In genomic region chr6:145485986-145486605, GRCm38 (mm10) we compare ENCODE assay signal across 12 mouse cellular contexts.
DNase-seq lines count a peak whose midpoint lies in the region; ATAC-seq and TF ChIP-seq lines count a peak whose summit lies in the region.
"Had no signal": no experiment of that assay in that cellular context is flagged by ENCODE, and none has a peak within 500 bp of the region (broad histone marks: within the 10 kb centered on the region; RNA-seq: fewer than 3 reads in every experiment).

No protein-coding gene starts in this region.

- no peak for ATAC-seq in embryonic facial prominence, embryonic 14.5 days (ENCODE audit: low read depth)
- no peak for ATAC-seq in hindbrain, embryonic 12.5 days (ENCODE audit: low FRiP score)
- peak; percentile 75 for ATAC-seq in midbrain, embryonic 15.5 days (replicated peaks)
- no peak for ATAC-seq in CD4-positive, CD25-positive, alpha-beta regulatory T cell, adult 4 months

- no peaks in the 10 kb centered on the region for H3K36me3 ChIP-seq in embryonic facial prominence, embryonic 14.5 days (ENCODE audit: control insufficient read depth, insufficient read depth, low read length)
- H3K36me3 ChIP-seq in hindbrain, embryonic 12.5 days = no peaks in the 10 kb centered on the region
- no peaks in the 10 kb centered on the region for H3K36me3 ChIP-seq in midbrain, embryonic 15.5 days (replicated peaks)
- H3K36me3 ChIP-seq: heart, embryonic 13.5 days had no signal

- no peak overlapping the region for H3K9ac ChIP-seq in embryonic facial prominence, embryonic 14.5 days (ENCODE audit: low read depth, low read length)
- no peak overlapping the region for H3K9ac ChIP-seq in hindbrain, embryonic 12.5 days
- H3K9ac ChIP-seq in midbrain, embryonic 15.5 days = no peak overlapping the region
- H3K9ac ChIP-seq: heart, embryonic 13.5 days had no signal

- no peak for TF ChIP-seq CTCF in layer of hippocampus, adult 2 months (conservative IDR thresholded peaks at IDR 0.05)

- 40% methylated on average over 12 of the region's 12 CpGs for WGBS in embryonic facial prominence, embryonic 14.5 days
- WGBS in hindbrain, embryonic 12.5 days = 53% methylated on average over 12 of the region's 12 CpGs
- 46% methylated on average over 12 of the region's 12 CpGs for WGBS in midbrain, embryonic 15.5 days

- H3K4me2 ChIP-seq in embryonic facial prominence, embryonic 14.5 days (ENCODE audit: low read depth, low read length) = no peak overlapping the region
- H3K4me2 ChIP-seq in hindbrain, embryonic 12.5 days (replicated peaks) = no peak overlapping the region
- H3K4me2 ChIP-seq in midbrain, embryonic 15.5 days = no peak overlapping the region
- H3K4me2 ChIP-seq: heart, embryonic 13.5 days had no signal

- H3K4me3 ChIP-seq in layer of hippocampus, adult 2 months = no peak overlapping the region
- no peak overlapping the region for H3K4me3 ChIP-seq in embryonic facial prominence, embryonic 14.5 days (ENCODE audit: low read depth, low read length)
- H3K4me3 ChIP-seq in hindbrain, embryonic 12.5 days = no peak overlapping the region
- H3K4me3 ChIP-seq in midbrain, embryonic 15.5 days = no peak overlapping the region
- H3K4me3 ChIP-seq: heart, embryonic 13.5 days had no signal

- intact Hi-C loops in left cerebral cortex, postnatal 4 days (cut with DNase I) = no loop called here

- peak overlapping the region; percentile 36; the same call in 1 of the 2 replicates for H3K27ac ChIP-seq in layer of hippocampus, adult 2 months
- no peak overlapping the region for H3K27ac ChIP-seq in embryonic facial prominence, embryonic 14.5 days (replicated peaks; ENCODE audit: low read depth, low read length)
- H3K27ac ChIP-seq in hindbrain, embryonic 12.5 days = peak overlapping the region; percentile 26
- H3K27ac ChIP-seq in midbrain, embryonic 15.5 days = peak overlapping the region; percentile 67
- H3K27ac ChIP-seq: heart, embryonic 13.5 days had no signal

- DNase-seq in layer of hippocampus, adult 2 months (ENCODE audit: low spot score in 2 of 2) = no peak
- no peak for DNase-seq in layer of hippocampus, adult 8-10 months (ENCODE audit: low spot score in 2 of 2)
- DNase-seq in embryonic facial prominence, embryonic 14.5 days (ENCODE audit: low spot score) = peak; percentile 72
- no peak for DNase-seq in left cerebral cortex, postnatal 4 days
- DNase-seq: adrenal gland, postnatal 10 days; cerebellum, postnatal 25 days; kidney, postnatal 25 days; liver had no signal

- H3K27me3 ChIP-seq in embryonic facial prominence, embryonic 14.5 days (replicated peaks; ENCODE audit: control insufficient read depth, insufficient read depth, low read length) = no peaks in the 10 kb centered on the region
- H3K27me3 ChIP-seq in hindbrain, embryonic 12.5 days = no peaks in the 10 kb centered on the region
- no peaks in the 10 kb centered on the region for H3K27me3 ChIP-seq in midbrain, embryonic 15.5 days (replicated peaks)
- H3K27me3 ChIP-seq: heart, embryonic 13.5 days had no signal

- H3K9me3 ChIP-seq in embryonic facial prominence, embryonic 14.5 days (ENCODE audit: control insufficient read depth, low read length) = no peaks in the 10 kb centered on the region
- no peaks in the 10 kb centered on the region for H3K9me3 ChIP-seq in hindbrain, embryonic 12.5 days (replicated peaks)
- no peaks in the 10 kb centered on the region for H3K9me3 ChIP-seq in midbrain, embryonic 15.5 days
- H3K9me3 ChIP-seq: heart, embryonic 13.5 days had no signal

- peaks cover 23% of the 10 kb centered on the region for H3K4me1 ChIP-seq in embryonic facial prominence, embryonic 14.5 days (ENCODE audit: control insufficient read depth, insufficient read depth, low read length)
- peaks cover 22% of the 10 kb centered on the region for H3K4me1 ChIP-seq in hindbrain, embryonic 12.5 days
- H3K4me1 ChIP-seq in midbrain, embryonic 15.5 days = peaks cover 23% of the 10 kb centered on the region
